Mouse (Mus musculus): ENCODE results near the gene Zc3h18. TPM values are rescaled to one million over a fixed set of nuclear protein-coding genes. Genes with fewer than 3 reads are reported as not detected.

The Zc3h18 gene
- total RNA-seq, 4 experiments from 2014 or later, result 38.4 to 55.0 (median 47.0) TPM

- no peak for DNase-seq
These were observed 61.4 kb downstream of the Zc3h18 start for GRCm38 (mm10) chr8:122437708-122438331.

GRCm38 (mm10) chr8:122439336-122439735, 62.9 kb downstream of the Zc3h18 start:
- no peak for DNase-seq

GRCm38 (mm10) chr8:122441326-122441725, 64.9 kb downstream of the Zc3h18 start:
- DNase-seq, result no peak

GRCm38 (mm10) chr8:122442356-122442755, 65.9 kb downstream of the Zc3h18 start:
- DNase-seq, result no peak

- DNase-seq, result no peak
These were observed 66.4 kb downstream of the Zc3h18 start for GRCm38 (mm10) chr8:122442781-122443180.

- DNase-seq, result peak; percentile 100
These were observed 67.0 kb downstream of the Zc3h18 start, which contains the start of gene Mvd for GRCm38 (mm10) chr8:122443262-122444006. Gene Mvd (minus strand): TSS chr8:122443422.

- DNase-seq, result peak; percentile 81
These were observed 67.8 kb downstream of the Zc3h18 start for GRCm38 (mm10) chr8:122444058-122444748.

- DNase-seq, result no peak
These were observed 68.8 kb downstream of the Zc3h18 start for GRCm38 (mm10) chr8:122445203-122445602.

- DNase-seq, result no peak
These were observed 74.8 kb downstream of the Zc3h18 start for GRCm38 (mm10) chr8:122451161-122451703.

- DNase-seq, result no peak
These were observed 75.7 kb downstream of the Zc3h18 start for GRCm38 (mm10) chr8:122452154-122452553.

- DNase-seq, result no peak
These were observed 78.0 kb downstream of the Zc3h18 start for GRCm38 (mm10) chr8:122454409-122454808.

GRCm38 (mm10) chr8:122457171-122457570, 80.8 kb downstream of the Zc3h18 start:
- DNase-seq, result no peak

- DNase-seq, result no peak
These were observed 83.0 kb downstream of the Zc3h18 start for GRCm38 (mm10) chr8:122459218-122459900.

GRCm38 (mm10) chr8:122459990-122460389, 83.6 kb downstream of the Zc3h18 start:
- no peak for DNase-seq

GRCm38 (mm10) chr8:122460524-122461472, 84.4 kb downstream of the Zc3h18 start, which contains the start of gene Snai3:
Gene Snai3 (minus strand): TSS chr8:122460733.
- DNase-seq, result no peak

- DNase-seq, result no peak
These were observed 85.2 kb downstream of the Zc3h18 start for GRCm38 (mm10) chr8:122461473-122462148.

GRCm38 (mm10) chr8:122462510-122462909, 86.1 kb downstream of the Zc3h18 start:
- no peak for DNase-seq

GRCm38 (mm10) chr8:122463651-122464640, 87.5 kb downstream of the Zc3h18 start:
- DNase-seq, result no peak

- DNase-seq, result peak; percentile 51
These were observed 88.6 kb downstream of the Zc3h18 start for GRCm38 (mm10) chr8:122464985-122465384.

Data from adrenal gland, adult 8-10 months (tissue).